Mouse (Mus musculus): ENCODE measurements around the gene L3mbtl2. TPM values are rescaled to one million over a fixed set of nuclear protein-coding genes. Genes with fewer than 3 reads are reported as not detected.

L3mbtl2 gene
- total and polyA plus RNA-seq, 3 experiments: 56.7 to 58.1 TPM; not detected in 1

DNA sequence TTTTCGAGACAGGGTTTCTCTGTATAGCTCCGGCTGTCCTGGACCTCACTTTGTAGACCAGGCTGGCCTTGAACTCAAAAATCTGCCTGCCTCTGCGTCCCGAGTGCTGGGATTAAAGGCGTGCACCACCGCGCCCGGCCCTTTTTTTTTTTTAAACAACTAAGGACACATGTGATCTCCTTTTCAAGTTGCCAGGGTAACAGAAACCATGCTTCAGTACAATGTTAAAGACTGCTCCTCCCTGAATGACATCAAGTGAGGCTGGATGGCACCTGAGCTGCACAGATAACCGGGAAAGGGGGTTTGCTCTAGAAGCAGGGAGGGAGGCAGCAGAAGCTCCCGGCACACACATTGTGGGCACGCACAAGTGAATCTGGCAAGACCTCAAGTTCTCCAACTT lies 45.3 kb downstream of the L3mbtl2 start:
- Histone ChIP-seq H3K9ac (ENCODE audit: control insufficient read depth, low read depth, low read length, poor library complexity, severe bottlenecking) (no peak overlapping the region), H3K4me3 (ENCODE audit: control insufficient read depth in 1 of 2, insufficient read depth in 1 of 2, low read depth in 2 of 2, low read length in 2 of 2) (no peak overlapping the region), H3K36me3 (ENCODE audit: control insufficient read depth in 1 of 2, insufficient read depth in 2 of 2, low read length in 2 of 2) (peaks cover 0 to 30% of the 10 kb centered on the region in 2 experiments; a peak in 2 of 4 replicates), H3K9me3 (replicated peaks; ENCODE audit: insufficient read depth, low read length) (no peaks in the 10 kb centered on the region), H3K27me3 (ENCODE audit: control insufficient read depth in 1 of 2, insufficient read depth in 2 of 2, low read length in 2 of 2) (no peaks in the 10 kb centered on the region), H3K27ac (ENCODE audit: control insufficient read depth, low read depth, low read length) (no peak overlapping the region), H3K79me2 (ENCODE audit: control insufficient read depth, insufficient read depth, low read length, poor library complexity) (no peaks in the 10 kb centered on the region), H3K4me1 (ENCODE audit: control insufficient read depth in 1 of 2, insufficient read depth in 2 of 2, low read length in 2 of 2) (no peaks in the 10 kb centered on the region)
- no peak for TF ChIP-seq ZMIZ1 (IDR thresholded peaks at IDR 0.05; ENCODE audit: low read depth, low read length)
- no peak for TF ChIP-seq POLR2AphosphoS2 (IDR thresholded peaks at IDR 0.05; ENCODE audit: low read length)
- TF ChIP-seq NRF1 (IDR thresholded peaks at IDR 0.05; ENCODE audit: insufficient read depth, low read depth, low read length, poor library complexity, severe bottlenecking): no peak
- no peak for TF ChIP-seq TCF12 (IDR thresholded peaks at IDR 0.05; ENCODE audit: low read depth, low read length)
- TF ChIP-seq RAD21 (IDR thresholded peaks at IDR 0.05; ENCODE audit: low read depth, low read length): no peak
- no peak for TF ChIP-seq SIN3A (IDR thresholded peaks at IDR 0.05; ENCODE audit: low read length)
- no peak for TF ChIP-seq NELFE (IDR thresholded peaks at IDR 0.05; ENCODE audit: low read depth, low read length)
- no peak for TF ChIP-seq ZKSCAN1 (IDR thresholded peaks at IDR 0.05; ENCODE audit: low read depth, low read length)
- TF ChIP-seq ZNF384 (IDR thresholded peaks at IDR 0.05; ENCODE audit: low read depth, low read length): no peak
- no peak for TF ChIP-seq GABPA (IDR thresholded peaks at IDR 0.05; ENCODE audit: low read depth, low read length)
- no peak for TF ChIP-seq MXI1 (IDR thresholded peaks at IDR 0.05; ENCODE audit: low read depth, low read length)
- no peak for TF ChIP-seq EP300 (IDR thresholded peaks at IDR 0.05; ENCODE audit: low read depth in 1 of 2, low read length in 2 of 2)
- TF ChIP-seq MAZ (IDR thresholded peaks at IDR 0.05; ENCODE audit: low read depth, low read length): no peak
- TF ChIP-seq TBP (IDR thresholded peaks at IDR 0.05; ENCODE audit: low read depth, low read length): no peak
- DNase-seq (ENCODE audit: low read depth, low spot score): no peak

- H3K27ac ChIP-seq (ENCODE audit: control insufficient read depth, low read depth, low read length): no peak overlapping the region
- no peak for TF ChIP-seq ZNF384 (IDR thresholded peaks at IDR 0.05; ENCODE audit: low read depth, low read length)
- TF ChIP-seq CTCF (IDR thresholded peaks at IDR 0.05 in 2 of 3, conservative IDR thresholded peaks at IDR 0.05 in 1 of 3; ENCODE audit: control insufficient read depth in 1 of 3, insufficient read depth in 1 of 3, low read depth in 2 of 3, low read length in 3 of 3, poor library complexity in 1 of 3, severe bottlenecking in 1 of 3): no peak
- no peak for TF ChIP-seq CHD1 (IDR thresholded peaks at IDR 0.05; ENCODE audit: low read depth, low read length)
- TF ChIP-seq ZKSCAN1 (IDR thresholded peaks at IDR 0.05; ENCODE audit: low read depth, low read length): no peak
- no peak for TF ChIP-seq CHD2 (IDR thresholded peaks at IDR 0.05; ENCODE audit: low read length)
- TF ChIP-seq ETS1 (IDR thresholded peaks at IDR 0.05; ENCODE audit: low read depth, low read length): no peak
- TF ChIP-seq ELF1 (IDR thresholded peaks at IDR 0.05; ENCODE audit: low read depth, low read length): no peak
- TF ChIP-seq NELFE (IDR thresholded peaks at IDR 0.05; ENCODE audit: low read depth, low read length): no peak
- no peak for TF ChIP-seq E2F4 (IDR thresholded peaks at IDR 0.05; ENCODE audit: borderline replicate concordance, low read depth, low read length)
- no peak for DNase-seq (ENCODE audit: low read depth, low spot score)
- no peaks in the 10 kb centered on the region for H3K27me3 ChIP-seq (ENCODE audit: control insufficient read depth in 1 of 2, insufficient read depth in 2 of 2, low read length in 2 of 2)
- peaks cover 0 to 31% of the 10 kb centered on the region in 2 experiments; a peak in 2 of 4 replicates for H3K36me3 ChIP-seq (ENCODE audit: control insufficient read depth in 1 of 2, insufficient read depth in 2 of 2, low read length in 2 of 2)
- H3K79me2 ChIP-seq (ENCODE audit: control insufficient read depth, insufficient read depth, low read length, poor library complexity): no peaks in the 10 kb centered on the region
- no peak overlapping the region for H3K9ac ChIP-seq (ENCODE audit: control insufficient read depth, low read depth, low read length, poor library complexity, severe bottlenecking)
- no peaks in the 10 kb centered on the region for H3K9me3 ChIP-seq (replicated peaks; ENCODE audit: insufficient read depth, low read length)
- H3K4me3 ChIP-seq (ENCODE audit: control insufficient read depth in 1 of 2, insufficient read depth in 1 of 2, low read depth in 2 of 2, low read length in 2 of 2): no peak overlapping the region
- no peaks in the 10 kb centered on the region for H3K4me1 ChIP-seq (ENCODE audit: control insufficient read depth in 1 of 2, insufficient read depth in 2 of 2, low read length in 2 of 2)
These were observed 46.0 kb downstream of the L3mbtl2 start for GRCm38 (mm10) chr15:81709686-81710085.
